19 mouse cellular contexts compared by ENCODE assay signal in the genomic region with DNA sequence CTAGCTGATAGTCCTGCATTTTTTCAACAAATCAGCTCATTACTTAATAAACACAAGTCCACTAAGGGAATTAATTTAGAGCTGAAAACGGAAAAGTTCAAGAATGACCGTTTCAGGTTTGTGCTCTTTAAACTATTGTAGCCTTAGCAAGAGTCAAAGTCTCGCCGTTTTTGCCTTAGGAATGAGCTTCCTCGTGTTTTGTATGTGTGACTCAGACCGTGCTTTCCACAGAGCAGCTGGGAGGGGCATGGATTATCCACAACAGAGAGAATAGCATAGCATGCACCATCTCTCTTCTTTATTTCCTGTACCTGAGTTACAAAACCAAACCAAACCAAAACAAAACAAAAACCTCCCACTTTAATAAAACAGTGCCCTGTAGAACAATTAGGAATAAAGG. TPM values are rescaled to one million over a fixed set of nuclear protein-coding genes. Genes with fewer than 3 reads are reported as not detected.
"Had no signal": no experiment of that assay in that cellular context is flagged by ENCODE, and none has a peak within 500 bp of the region (broad histone marks: within the 10 kb centered on the region; RNA-seq: fewer than 3 reads in every experiment).

No protein-coding gene starts in this region.

- H3K27ac ChIP-seq: kidney, embryonic 15.5 days; limb, embryonic 12.5 days; liver, embryonic 13.5 days; lung, embryonic 15.5 days; midbrain, embryonic 10.5 days; neural tube, embryonic 12.5 days; stomach, embryonic 15.5 days had no signal

- H3K27me3 ChIP-seq: kidney, embryonic 15.5 days; limb, embryonic 12.5 days; lung, embryonic 15.5 days; neural tube, embryonic 12.5 days; stomach, embryonic 15.5 days had no signal

- H3K9ac ChIP-seq: kidney, embryonic 15.5 days; limb, embryonic 12.5 days; liver, embryonic 13.5 days; liver, postnatal 0 days; lung, embryonic 15.5 days; neural tube, embryonic 12.5 days; stomach, embryonic 15.5 days had no signal

- DNase-seq: kidney, adult 2 months; kidney, postnatal 14 days; liver; liver, embryonic 13.5 days; liver, postnatal 0 days; midbrain, embryonic 14.5 days; retina, postnatal 1 day; right cerebral cortex, postnatal 14 days; thymus, adult 2 months; thymus, postnatal 36 days had no signal

- H3K4me1 ChIP-seq: limb, embryonic 12.5 days; liver, embryonic 13.5 days; lung, embryonic 15.5 days; neural tube, embryonic 12.5 days; stomach, embryonic 15.5 days had no signal

- H3K4me3 ChIP-seq: kidney, embryonic 15.5 days; limb, embryonic 12.5 days; liver, embryonic 13.5 days; lung, embryonic 15.5 days; midbrain, embryonic 10.5 days; neural tube, embryonic 12.5 days; stomach, embryonic 15.5 days had no signal

- H3K36me3 ChIP-seq: kidney, embryonic 15.5 days; limb, embryonic 12.5 days; liver, embryonic 13.5 days; lung, embryonic 15.5 days; midbrain, embryonic 10.5 days; neural tube, embryonic 12.5 days; stomach, embryonic 15.5 days had no signal

- H3K4me2 ChIP-seq: kidney, embryonic 15.5 days; limb, embryonic 12.5 days; liver, embryonic 13.5 days; lung, embryonic 15.5 days; neural tube, embryonic 12.5 days; stomach, embryonic 15.5 days had no signal

- H3K9me3 ChIP-seq: kidney, embryonic 15.5 days; limb, embryonic 12.5 days; liver, embryonic 13.5 days; lung, embryonic 15.5 days; midbrain, embryonic 10.5 days; neural tube, embryonic 12.5 days; stomach, embryonic 15.5 days had no signal

- ATAC-seq: liver, postnatal 0 days had no signal

RNA-seq across cellular contexts. Expression of a gene that starts 26.1 kb away (rescaled TPM):
- total RNA-seq: megakaryocyte progenitor cell, adult 5-6 weeks; neutrophil, adult 5-6 weeks had no signal
- polyA plus RNA-seq: liver, embryonic 13.5 days; spleen, adult 2 months had no signal

RNA-seq across cellular contexts. Expression of a gene that starts 38.6 kb away (rescaled TPM):
- total RNA-seq: megakaryocyte progenitor cell, adult 5-6 weeks; neutrophil, adult 5-6 weeks had no signal

RNA-seq across cellular contexts. Expression of a gene that starts 56.9 kb away (rescaled TPM):
- total RNA-seq: neutrophil, adult 5-6 weeks had no signal
